Mouse (Mus musculus) thymus, adult 2 months (tissue): ENCODE data around the gene Ndufv3. TPM values are rescaled to one million over a fixed set of nuclear protein-coding genes. Genes with fewer than 3 reads are reported as not detected.
A peak's percentile ranks its signal among the peaks of the same experiment; 100 is the strongest.

ENCODE experiments used
- DNase-seq: peaks from one replicate; pipeline ENCODE4 v3.0.0; 2021
- H3K27ac ChIP-seq: fragments of 200-500 bp; 2 replicates; pipeline ENCODE4 v1.5.1; 2012; ENCODE audit warnings: low read length, control low read depth; ENCODE audit not compliant: control insufficient read depth, insufficient read depth
- H3K27me3 ChIP-seq: fragments of 200-500 bp; 2 replicates; pipeline ENCODE4 v1.6.1; 2012; ENCODE audit warnings: mild to moderate bottlenecking, low read length, moderate library complexity, mixed read lengths; ENCODE audit not compliant: control insufficient read depth, insufficient read depth
- H3K36me3 ChIP-seq: fragments of 200-500 bp; 2 replicates; pipeline ENCODE4 v1.6.1; 2012; ENCODE audit warnings: mild to moderate bottlenecking, low read length, moderate library complexity; ENCODE audit not compliant: control insufficient read depth, insufficient read depth
- H3K4me1 ChIP-seq: fragments of 200-500 bp; replicated peaks from 2 replicates; pipeline ENCODE4 v1.6.1; 2012; ENCODE audit warnings: low read length; ENCODE audit not compliant: control insufficient read depth, insufficient read depth
- H3K4me3 ChIP-seq: fragments of 200-500 bp; 2 replicates; pipeline ENCODE4 v1.5.1; 2012; ENCODE audit warnings: mild to moderate bottlenecking, low read length, control low read depth, moderate library complexity; ENCODE audit not compliant: control insufficient read depth, insufficient read depth
- CTCF ChIP-seq: fragments of 200-500 bp; IDR thresholded peaks from 2 replicates; pipeline ENCODE4 v1.5.1; 2012; ENCODE audit warnings: mild to moderate bottlenecking, control low read depth, low read length, moderate library complexity, borderline replicate concordance; ENCODE audit not compliant: control insufficient read depth, poor library complexity, insufficient read depth; ENCODE audit errors: extremely low read depth
- POLR2A ChIP-seq: fragments of 200-500 bp; IDR thresholded peaks from 2 replicates; pipeline ENCODE4 v1.6.1; 2012; ENCODE audit warnings: mild to moderate bottlenecking, low read length, control low read depth, moderate library complexity; ENCODE audit not compliant: control insufficient read depth, poor library complexity, insufficient read depth; ENCODE audit errors: extremely low read depth
- whole genome bisulfite sequencing: fragments of 180-500 bp; shearing (Covaris S2); methylation state at CpG from one replicate; pipeline ENCODE4 v1.1.7; 2018; 5-methylcytosine and 5-hydroxymethylcytosine counted together
- polyA plus RNA-seq: library from polyadenylated mRNA; depleted of rRNA; stranded (reverse); fragments of >200 nt; gene quantifications from 2 replicates; pipeline ENCODE4 v1.2.3, GENCODE M21; 2012

The Ndufv3 gene
- polyA plus RNA-seq, 1 experiment: 122 TPM

DNA sequence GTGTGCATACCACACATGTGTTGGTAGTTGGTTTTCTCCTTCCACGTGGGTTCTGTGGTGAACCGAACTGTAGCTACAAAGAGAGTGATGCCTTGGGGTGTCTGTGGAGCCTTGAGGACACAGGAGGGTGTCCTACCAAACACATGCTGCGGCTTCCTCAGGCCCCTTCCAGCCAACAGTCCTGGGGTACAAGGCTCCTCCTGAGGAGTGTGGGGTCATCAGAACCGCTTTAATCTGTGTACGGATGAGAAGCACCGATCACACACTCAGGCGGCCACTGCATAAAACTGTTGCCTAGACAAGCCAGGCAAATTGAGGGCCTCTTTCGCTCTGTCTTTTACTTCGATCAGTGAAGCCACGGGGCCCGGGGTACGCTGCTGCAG is 43.7 kb downstream of the Ndufv3 start:
- no peak for TF ChIP-seq CTCF
- no peak for TF ChIP-seq POLR2A
- H3K4me1 ChIP-seq: peaks cover 13% of the 10 kb centered on the region
- H3K27ac ChIP-seq: peak overlapping the region; percentile 55
- peak overlapping the region; percentile 55 for H3K4me3 ChIP-seq
- H3K27me3 ChIP-seq: no peaks in the 10 kb centered on the region
- no peaks in the 10 kb centered on the region for H3K36me3 ChIP-seq
- peak; percentile 45 for DNase-seq
- WGBS: 1% methylated on average over 12 of the region's 12 CpGs

DNA sequence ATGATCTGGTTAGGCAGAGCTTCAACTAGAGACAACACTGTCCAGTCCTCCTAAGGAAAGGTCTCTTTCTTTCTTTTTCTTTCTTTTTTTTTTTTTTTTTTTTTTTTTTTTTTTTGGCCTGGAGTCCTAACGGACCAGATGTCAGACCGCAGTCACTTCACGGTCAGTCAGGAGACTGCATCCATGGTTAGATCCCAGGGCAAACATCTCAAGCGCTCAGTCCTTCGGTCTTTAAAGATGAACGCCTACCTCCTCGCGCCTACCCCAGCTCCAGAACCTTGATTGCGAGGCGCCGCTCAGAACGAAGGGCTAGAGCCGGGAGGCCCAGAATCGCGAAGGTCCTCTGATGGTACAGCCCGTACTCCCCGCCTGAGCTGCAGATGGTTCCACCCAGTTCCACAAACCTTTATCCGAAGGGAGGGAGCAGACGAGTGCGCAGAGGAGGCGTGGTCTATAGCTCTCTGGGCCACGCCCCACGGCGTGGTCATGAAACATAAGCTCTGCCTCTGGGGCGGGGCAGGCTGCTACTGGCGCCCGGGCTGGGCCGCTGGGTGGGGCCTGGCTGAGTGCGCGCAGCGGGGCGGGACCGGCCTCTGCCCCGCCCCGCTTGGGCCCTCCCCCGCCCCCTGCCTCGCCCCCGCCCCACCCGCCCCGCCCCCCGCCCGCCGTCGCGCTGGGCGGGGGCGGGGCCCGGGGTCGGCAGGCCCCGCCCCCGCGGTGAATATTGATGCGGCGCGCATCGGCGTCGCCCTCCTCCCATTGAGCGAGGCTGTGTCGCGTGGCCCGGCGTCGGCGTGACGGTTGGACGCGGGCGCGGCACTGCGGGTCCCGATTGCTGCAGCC is 44.3 kb downstream of the Ndufv3 start, which contains the start of gene Pknox1:
Pknox1 (plus strand) TSS at position 720 of the 843 bp plus-strand sequence.
- Histone ChIP-seq H3K27me3 (no peaks in the 10 kb centered on the region), H3K27ac (peak within 1 kb of the TSS; percentile 73), H3K4me3 (peak within 1 kb of the TSS; percentile 81), H3K36me3 (no peaks in the 10 kb centered on the region), H3K4me1 (peaks cover 13% of the 10 kb centered on the region)
- under 1% methylated on average over 50 of the region's 72 CpGs for WGBS
- TF ChIP-seq CTCF (peak; percentile 60; the same call in 1 of the 2 replicates), POLR2A (peak; percentile 46)
- peak; percentile 99 for DNase-seq

DNA sequence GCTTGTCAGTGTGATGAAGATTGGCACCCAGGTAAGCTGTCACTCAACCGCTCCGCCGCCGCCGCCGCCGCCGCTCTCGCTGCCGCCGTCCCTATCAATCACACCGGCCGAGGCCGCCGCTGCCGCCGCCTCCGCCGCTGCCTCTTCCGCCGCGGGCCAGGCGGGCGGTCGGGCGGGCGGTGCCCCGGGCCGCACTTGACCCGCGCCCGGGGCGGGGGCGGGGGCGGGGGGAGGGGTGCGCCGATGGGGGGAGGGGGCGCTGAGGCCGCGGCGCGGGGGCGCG is 44.9 kb downstream of the Ndufv3 start:
- no peak for DNase-seq
- peak overlapping the region; percentile 81 for H3K4me3 ChIP-seq
- H3K36me3 ChIP-seq: no peaks in the 10 kb centered on the region
- TF ChIP-seq POLR2A (no peak), CTCF (no peak)
- peaks cover 13% of the 10 kb centered on the region for H3K4me1 ChIP-seq
- 2% methylated on average over 43 of the region's 44 CpGs for WGBS
- H3K27ac ChIP-seq: peak overlapping the region; percentile 73; the same call in 1 of the 2 replicates
- no peaks in the 10 kb centered on the region for H3K27me3 ChIP-seq

DNA sequence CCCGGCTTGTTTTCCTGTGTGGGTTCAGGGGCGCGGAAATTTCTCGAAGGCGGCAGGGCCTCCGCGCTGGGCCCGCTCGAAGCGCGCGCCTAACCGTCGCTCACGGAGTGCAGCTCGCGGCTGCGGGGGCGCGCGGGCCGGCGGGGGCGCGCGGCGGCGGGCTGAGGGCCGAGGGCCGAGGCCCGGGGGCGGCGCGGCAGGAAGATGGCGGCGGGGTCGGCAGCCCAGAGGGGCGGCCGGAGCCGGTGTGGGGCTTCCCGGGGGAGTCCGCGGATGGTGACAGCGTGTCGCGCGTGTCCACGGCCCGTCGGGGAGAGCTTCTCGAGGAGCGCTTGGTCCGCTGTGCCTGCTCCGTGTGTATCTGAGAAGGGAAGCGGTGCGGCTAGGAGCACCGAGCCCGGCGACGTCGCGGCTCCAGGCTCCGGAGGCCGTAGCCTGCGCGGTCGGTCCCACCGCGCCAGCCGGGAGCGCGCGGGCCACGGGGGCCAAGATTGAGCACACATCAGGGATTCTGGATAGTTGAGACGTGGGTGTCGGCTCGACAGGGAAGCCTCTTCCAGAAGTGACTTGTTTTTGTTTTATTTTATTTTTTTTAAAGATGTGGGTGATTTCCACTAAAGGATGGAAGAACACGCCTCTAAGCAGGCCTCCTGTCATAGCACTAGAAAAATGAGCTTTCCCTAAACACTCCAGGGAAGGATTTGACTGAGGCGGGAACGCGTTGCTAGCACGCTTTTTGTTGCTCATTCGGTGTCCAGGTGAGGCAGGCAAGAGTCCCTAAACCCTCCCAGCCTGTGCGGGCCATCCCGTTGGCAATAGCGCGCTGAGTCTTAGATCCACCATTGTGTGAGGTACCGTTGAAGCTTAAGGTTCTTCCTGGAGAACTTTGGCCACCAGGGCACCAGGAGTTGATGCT is 45.5 kb downstream of the Ndufv3 start:
- 0 out of 2 replicates have a peak, but pooled peaks have one; percentile 25 for TF ChIP-seq CTCF
- TF ChIP-seq POLR2A: peak; percentile 74
- peak; percentile 81 for DNase-seq
- Histone ChIP-seq H3K27ac (peak overlapping the region; percentile 73), H3K36me3 (no peaks in the 10 kb centered on the region), H3K4me3 (peak overlapping the region; percentile 81), H3K4me1 (peaks cover 13% of the 10 kb centered on the region), H3K27me3 (no peaks in the 10 kb centered on the region)
- under 1% methylated on average over 88 of the region's 88 CpGs for WGBS

DNA sequence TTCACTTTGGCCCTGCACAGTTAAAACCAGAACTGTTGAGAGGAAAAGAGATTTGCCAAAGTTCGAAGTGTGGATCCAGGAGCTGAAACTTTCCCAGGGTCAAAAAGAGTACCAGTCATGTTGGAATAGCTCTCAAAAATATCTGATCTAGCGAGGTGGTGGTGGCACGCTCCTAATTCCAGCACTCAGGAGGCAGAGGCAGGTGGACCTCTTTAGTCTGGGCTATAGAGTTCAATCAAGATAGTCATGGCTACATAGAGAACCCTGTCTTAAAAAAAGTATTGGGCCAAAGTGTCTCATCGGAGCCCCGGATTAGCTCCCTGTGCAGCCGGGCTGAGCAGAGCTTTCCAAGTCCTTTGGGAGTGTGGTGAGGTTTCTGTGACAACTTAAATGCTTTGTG is 46.4 kb downstream of the Ndufv3 start:
- Histone ChIP-seq H3K4me1 (peaks cover 13% of the 10 kb centered on the region), H3K27me3 (no peaks in the 10 kb centered on the region), H3K4me3 (no peak overlapping the region), H3K36me3 (no peaks in the 10 kb centered on the region), H3K27ac (no peak overlapping the region)
- no peak for TF ChIP-seq POLR2A
- no peak for TF ChIP-seq CTCF
- DNase-seq: no peak
- 70% methylated on average over 6 of the region's 6 CpGs for WGBS

DNA sequence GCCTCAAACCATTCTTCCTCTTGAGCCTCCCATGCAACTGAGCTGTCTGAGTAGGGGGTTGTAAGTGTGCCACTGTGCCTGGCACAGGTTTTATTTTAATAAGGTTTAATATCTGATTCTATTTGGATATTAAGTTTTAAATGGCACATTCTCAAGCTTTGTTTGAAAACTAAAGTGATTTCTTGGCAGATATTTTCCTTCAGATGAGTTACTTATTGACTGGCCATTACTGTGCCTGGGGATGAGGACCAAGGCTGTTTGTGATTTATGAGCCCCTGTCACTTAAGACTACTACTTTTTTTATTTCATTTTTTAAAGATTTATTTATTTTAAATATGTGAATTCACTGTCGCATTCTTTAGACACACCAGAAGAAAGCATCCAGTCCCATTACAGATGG is 49.8 kb downstream of the Ndufv3 start:
- H3K4me1 ChIP-seq: peaks cover 13% of the 10 kb centered on the region
- no peak for DNase-seq
- H3K36me3 ChIP-seq: no peaks in the 10 kb centered on the region
- H3K27ac ChIP-seq: no peak overlapping the region
- no peaks in the 10 kb centered on the region for H3K27me3 ChIP-seq
- WGBS: 100% methylated on average over 1 of the region's 1 CpGs
- TF ChIP-seq POLR2A (no peak), CTCF (no peak)
- H3K4me3 ChIP-seq: no peak overlapping the region
